Mouse (Mus musculus) forebrain, embryonic 14.5 days (tissue): Measurements from ENCODE around the gene Pla2g4b. TPM values are rescaled to one million over a fixed set of nuclear protein-coding genes. Genes with fewer than 3 reads are reported as not detected.

Experiments
- ATAC-seq: fragments of 200-750 bp; cut with Nextera tagmentation; 2 replicates; pipeline ENCODE4 v1.8.0; 2017; ENCODE audit warnings: mild to moderate bottlenecking, moderate library complexity
- DNase-seq: peaks from one replicate; pipeline ENCODE4 v3.0.0-alpha.2; 2015; ENCODE audit warnings: low spot score
- H3K27ac ChIP-seq: fragments of 300-500 bp; sonication (generic); 2 replicates; pipeline ENCODE4 v1.5.1; 2014; ENCODE audit warnings: low read depth, mild to moderate bottlenecking, control low read depth, low read length, moderate library complexity
- H3K27me3 ChIP-seq: fragments of 300-500 bp; sonication (generic); replicated peaks from 2 replicates; pipeline ENCODE4 v1.6.1; 2014; ENCODE audit warnings: low read length, control low read depth, mixed read lengths; ENCODE audit not compliant: control insufficient read depth, insufficient read depth
- H3K36me3 ChIP-seq: fragments of 300-500 bp; sonication (generic); 2 replicates; pipeline ENCODE4 v1.6.1; 2014; ENCODE audit warnings: low read length, control low read depth; ENCODE audit not compliant: control insufficient read depth, insufficient read depth
- H3K4me1 ChIP-seq: fragments of 300-500 bp; sonication (generic); 2 replicates; pipeline ENCODE4 v1.6.1; 2014; ENCODE audit warnings: antibody characterized with exemption, low read length, control low read depth; ENCODE audit not compliant: control insufficient read depth, insufficient read depth
- H3K4me2 ChIP-seq: fragments of 300-500 bp; sonication (generic); 2 replicates; pipeline ENCODE4 v1.6.1; 2014; ENCODE audit warnings: mild to moderate bottlenecking, control low read depth, low read length
- H3K4me3 ChIP-seq: fragments of 300-500 bp; sonication (generic); 2 replicates; pipeline ENCODE4 v1.5.1; 2014; ENCODE audit warnings: low read depth, low read length, control low read depth
- H3K9ac ChIP-seq: fragments of 300-500 bp; sonication (generic); 2 replicates; pipeline ENCODE4 v1.6.1; 2014; ENCODE audit warnings: mild to moderate bottlenecking, low read length, control low read depth, moderate library complexity
- H3K9me3 ChIP-seq: fragments of 300-500 bp; sonication (generic); replicated peaks from 2 replicates; pipeline ENCODE4 v1.6.1; 2016; ENCODE audit warnings: low read length, control low read depth, mixed read lengths; ENCODE audit not compliant: control insufficient read depth
- WGBS: fragments of 180-500 bp; shearing (Covaris S2); extraction: QIAGEN DNeasy Blood & Tissue Kit; methylation state at CpG from one replicate; pipeline ENCODE4 v1.1.7; 2014; 5-methylcytosine and 5-hydroxymethylcytosine counted together
- polyA plus RNA-seq: library from polyadenylated mRNA; unstranded; fragments of >200 nt; fragmentation: Nextera tagmentation; extraction: Ambion mirVana; gene quantifications from 2 replicates; pipeline ENCODE4 v1.2.1, GENCODE M21; 2014

The Pla2g4b gene
- polyA plus RNA-seq, 1 experiment from 2014 or later: 1.5 TPM

DNA sequence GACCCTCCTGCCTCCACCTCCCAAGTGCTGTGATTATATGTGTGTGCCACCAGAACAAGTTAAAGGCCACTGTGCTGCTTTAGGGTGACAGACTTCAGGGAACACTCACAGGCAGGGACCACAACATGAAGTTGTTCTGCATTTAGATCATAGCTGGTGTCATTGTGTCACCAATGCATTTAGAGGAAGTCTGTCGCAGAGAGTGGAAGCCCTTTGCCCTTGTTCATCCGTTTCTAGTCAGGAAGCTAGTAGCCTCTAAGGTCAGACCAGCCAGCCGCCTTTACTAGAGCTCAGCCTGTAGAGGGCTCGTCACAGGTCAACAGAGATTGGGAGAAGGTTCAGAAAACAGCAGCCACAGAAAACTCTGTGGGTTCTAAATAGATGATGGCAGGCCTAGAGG is 24.5 kb upstream of the Pla2g4b start:
- Histone ChIP-seq H3K27me3 (no peaks in the 10 kb centered on the region), H3K4me1 (no peaks in the 10 kb centered on the region), H3K9ac (no peak overlapping the region), H3K36me3 (peaks cover 4% of the 10 kb centered on the region; the same call in 1 of the 2 replicates), H3K4me2 (no peak overlapping the region), H3K4me3 (no peak overlapping the region), H3K9me3 (no peaks in the 10 kb centered on the region), H3K27ac (no peak overlapping the region)
- ATAC-seq (no peak), DNase-seq (no peak)
- WGBS: 79% methylated on average over 4 of the region's 4 CpGs

GRCm38 (mm10) chr2:120011462-120012200 is 21.6 kb upstream of the Pla2g4b start:
- ATAC-seq: no peak; the same call in 1 of the 2 replicates
- 79% methylated on average over 8 of the region's 8 CpGs for WGBS

GRCm38 (mm10) chr2:120012924-120013323 is 20.3 kb upstream of the Pla2g4b start:
- no peak for DNase-seq
- Histone ChIP-seq H3K36me3 (peaks cover 23% of the 10 kb centered on the region), H3K9ac (no peak overlapping the region), H3K9me3 (no peaks in the 10 kb centered on the region), H3K27me3 (no peaks in the 10 kb centered on the region), H3K4me3 (no peak overlapping the region), H3K4me1 (no peaks in the 10 kb centered on the region), H3K4me2 (no peak overlapping the region), H3K27ac (no peak overlapping the region)
- ATAC-seq: no peak
- WGBS: 91% methylated on average over 13 of the region's 13 CpGs

More at GRCm38 (mm10) chr2:120011462-120012200, 21.6 kb upstream of the Pla2g4b start:
- Histone ChIP-seq H3K9ac (no peak overlapping the region), H3K4me1 (no peaks in the 10 kb centered on the region), H3K4me3 (no peak overlapping the region), H3K4me2 (no peak overlapping the region), H3K27ac (no peak overlapping the region), H3K27me3 (no peaks in the 10 kb centered on the region), H3K36me3 (peaks cover 10% of the 10 kb centered on the region), H3K9me3 (no peaks in the 10 kb centered on the region)
- peak; percentile 83 for DNase-seq

GRCm38 (mm10) chr2:120013831-120014486 is 19.3 kb upstream of the Pla2g4b start:
- 98% methylated on average over 2 of the region's 2 CpGs for WGBS
- DNase-seq (no peak), ATAC-seq (no peak)
- Histone ChIP-seq H3K36me3 (peaks cover 32% of the 10 kb centered on the region), H3K4me1 (no peaks in the 10 kb centered on the region), H3K4me2 (no peak overlapping the region), H3K9me3 (no peaks in the 10 kb centered on the region), H3K27ac (no peak overlapping the region), H3K27me3 (no peaks in the 10 kb centered on the region), H3K9ac (no peak overlapping the region), H3K4me3 (no peak overlapping the region)

GRCm38 (mm10) chr2:120015882-120016281 is 17.3 kb upstream of the Pla2g4b start:
- Histone ChIP-seq H3K9me3 (no peaks in the 10 kb centered on the region), H3K4me3 (no peak overlapping the region), H3K9ac (no peak overlapping the region), H3K27me3 (no peaks in the 10 kb centered on the region), H3K4me2 (no peak overlapping the region), H3K27ac (no peak overlapping the region), H3K36me3 (peaks cover 50% of the 10 kb centered on the region), H3K4me1 (no peaks in the 10 kb centered on the region)
- 92% methylated on average over 4 of the region's 4 CpGs for WGBS
- ATAC-seq (no peak), DNase-seq (no peak)

DNA sequence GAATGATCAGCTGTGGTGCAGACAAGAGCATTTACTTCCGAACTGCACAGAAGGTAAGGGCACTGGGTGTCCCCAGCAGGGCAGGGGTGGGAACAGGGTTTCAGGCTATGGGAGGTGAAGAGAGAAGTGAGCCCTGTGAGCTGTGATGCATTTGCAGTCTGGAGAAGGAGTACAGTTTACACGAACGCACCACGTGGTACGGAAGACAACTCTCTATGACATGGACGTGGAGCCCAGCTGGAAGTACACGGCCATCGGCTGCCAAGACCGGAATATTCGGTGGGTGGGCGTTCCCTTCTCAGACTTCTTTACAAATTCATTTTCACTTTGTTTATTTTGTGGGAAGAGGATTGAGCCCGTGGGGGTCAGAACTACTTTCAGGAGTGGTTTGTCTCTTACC is 15.6 kb upstream of the Pla2g4b start:
- DNase-seq: no peak
- no peak overlapping the region for H3K9ac ChIP-seq
- H3K36me3 ChIP-seq: peaks cover 66% of the 10 kb centered on the region
- H3K4me2 ChIP-seq: no peak overlapping the region
- no peak overlapping the region for H3K4me3 ChIP-seq
- no peaks in the 10 kb centered on the region for H3K27me3 ChIP-seq
- no peak for ATAC-seq
- H3K4me1 ChIP-seq: no peaks in the 10 kb centered on the region
- H3K9me3 ChIP-seq: no peaks in the 10 kb centered on the region
- H3K27ac ChIP-seq: no peak overlapping the region
- WGBS: 90% methylated on average over 12 of the region's 12 CpGs

DNA sequence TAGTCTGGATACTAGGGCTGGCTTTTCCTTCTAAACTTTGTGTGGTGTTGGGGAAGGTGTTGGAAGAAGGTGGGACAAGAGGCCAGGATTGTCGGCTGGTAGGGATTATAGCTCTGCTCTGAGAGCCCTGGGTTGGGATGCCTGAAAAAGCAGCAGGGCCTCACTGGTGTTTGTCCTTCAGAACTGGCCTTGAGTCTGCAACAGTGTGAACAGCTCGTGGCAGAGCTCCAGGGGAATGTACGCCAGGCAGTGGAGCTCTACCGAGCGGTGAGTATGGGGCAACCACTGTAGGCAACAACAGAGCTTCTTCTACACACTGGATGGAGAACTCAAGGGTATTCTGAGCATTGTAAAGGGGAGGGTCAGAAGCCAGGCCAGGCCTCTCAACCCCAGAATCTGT is 8.9 kb upstream of the Pla2g4b start:
- Histone ChIP-seq H3K27me3 (no peaks in the 10 kb centered on the region), H3K27ac (no peak overlapping the region), H3K9me3 (no peaks in the 10 kb centered on the region), H3K9ac (no peak overlapping the region), H3K4me1 (peaks cover 11% of the 10 kb centered on the region), H3K4me2 (no peak overlapping the region), H3K4me3 (no peak overlapping the region), H3K36me3 (peaks cover 55% of the 10 kb centered on the region)
- DNase-seq (no peak), ATAC-seq (no peak)
- WGBS: 85% methylated on average over 5 of the region's 5 CpGs

- WGBS: 6% methylated on average over 50 of the region's 50 CpGs
- no peaks in the 10 kb centered on the region for H3K27me3 ChIP-seq
- H3K4me1 ChIP-seq: peaks cover 11% of the 10 kb centered on the region
- no peaks in the 10 kb centered on the region for H3K9me3 ChIP-seq
- ATAC-seq: peak; percentile 95
- H3K4me3 ChIP-seq: peak within 1 kb of the TSS; percentile 72
- peaks cover 39% of the 10 kb centered on the region for H3K36me3 ChIP-seq
- peak; percentile 92 for DNase-seq
- H3K27ac ChIP-seq: peak within 1 kb of the TSS; percentile 85
- peak within 1 kb of the TSS; percentile 79 for H3K4me2 ChIP-seq
- H3K9ac ChIP-seq: peak within 1 kb of the TSS; percentile 73
Measured at GRCm38 (mm10) chr2:120026984-120027949, 6.0 kb upstream of the Pla2g4b start, which contains the start of the genes Jmjd7 and Gm28042. TSS of gene Jmjd7 (plus strand) at chr2:120027483. TSS of gene Gm28042 (plus strand) at chr2:120027493.
